Mouse (Mus musculus) splenic B cell, adult 2 months (primary cell): Measurements from ENCODE around the gene Gm2012.
"Not testable (repeated sequence)": the region's sequence is repeated elsewhere in the genome, so short reads cannot be mapped to it uniquely, and the experiment has no call there.

Source experiments
- DNase-seq: peaks from one replicate; pipeline ENCODE4 v3.0.0-alpha.2; 2011; ENCODE audit warnings: low read depth, low spot score
- H3K27me3 ChIP-seq: 2 replicates; pipeline ENCODE4 v1.6.1; 2012; ENCODE audit warnings: mild to moderate bottlenecking, low read length, moderate library complexity, mixed read lengths; ENCODE audit not compliant: control insufficient read depth, poor library complexity, insufficient read depth, severe bottlenecking
- H3K36me3 ChIP-seq: 2 replicates; pipeline ENCODE4 v1.6.1; 2012; ENCODE audit warnings: mild to moderate bottlenecking, low read length, moderate library complexity, mixed read lengths; ENCODE audit not compliant: control insufficient read depth, poor library complexity, insufficient read depth, severe bottlenecking

Gene Gm2012

DNA sequence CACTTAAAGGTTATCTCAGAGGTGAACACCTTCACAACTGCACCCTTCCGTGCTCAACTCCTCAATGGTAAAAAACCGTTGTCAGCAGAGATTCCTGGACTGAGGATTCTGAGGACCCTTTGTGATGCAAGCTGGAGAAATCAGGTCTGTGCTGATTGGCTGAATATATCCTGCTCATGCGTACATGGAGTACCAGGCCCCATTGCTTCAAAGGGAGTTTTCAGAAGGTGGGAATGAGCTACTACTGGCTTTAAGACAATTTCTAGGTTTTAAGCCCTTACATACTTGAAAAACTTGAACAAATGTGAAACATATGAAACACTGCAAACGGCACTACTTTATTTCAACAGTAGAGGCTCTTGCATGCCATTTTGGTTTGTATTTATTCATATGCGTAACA lies at the start of gene Gm2012:
TSS of gene Gm2012 (minus strand) at position 101 of the 400 bp plus-strand sequence.
- DNase-seq, H3K36me3 ChIP-seq, H3K27me3 ChIP-seq: not testable (repeated sequence)

GRCm38 (mm10) chrX:26159146-26159545 lies 72.0 kb downstream of the Gm2012 start:
- not testable (repeated sequence) for DNase-seq, H3K27me3 ChIP-seq, H3K36me3 ChIP-seq
